Mouse (Mus musculus) cerebellum, adult 11 months (tissue): ENCODE data around the gene Aldh2.
A peak's percentile ranks its signal among the peaks of the same experiment; 100 is the strongest.
"Not testable (repeated sequence)": the region's sequence is repeated elsewhere in the genome, so short reads cannot be mapped to it uniquely, and the experiment has no call there.

Experiments
- DNase-seq: peaks from one replicate; pipeline ENCODE4 v3.0.0; 2022

Aldh2 gene

DNA sequence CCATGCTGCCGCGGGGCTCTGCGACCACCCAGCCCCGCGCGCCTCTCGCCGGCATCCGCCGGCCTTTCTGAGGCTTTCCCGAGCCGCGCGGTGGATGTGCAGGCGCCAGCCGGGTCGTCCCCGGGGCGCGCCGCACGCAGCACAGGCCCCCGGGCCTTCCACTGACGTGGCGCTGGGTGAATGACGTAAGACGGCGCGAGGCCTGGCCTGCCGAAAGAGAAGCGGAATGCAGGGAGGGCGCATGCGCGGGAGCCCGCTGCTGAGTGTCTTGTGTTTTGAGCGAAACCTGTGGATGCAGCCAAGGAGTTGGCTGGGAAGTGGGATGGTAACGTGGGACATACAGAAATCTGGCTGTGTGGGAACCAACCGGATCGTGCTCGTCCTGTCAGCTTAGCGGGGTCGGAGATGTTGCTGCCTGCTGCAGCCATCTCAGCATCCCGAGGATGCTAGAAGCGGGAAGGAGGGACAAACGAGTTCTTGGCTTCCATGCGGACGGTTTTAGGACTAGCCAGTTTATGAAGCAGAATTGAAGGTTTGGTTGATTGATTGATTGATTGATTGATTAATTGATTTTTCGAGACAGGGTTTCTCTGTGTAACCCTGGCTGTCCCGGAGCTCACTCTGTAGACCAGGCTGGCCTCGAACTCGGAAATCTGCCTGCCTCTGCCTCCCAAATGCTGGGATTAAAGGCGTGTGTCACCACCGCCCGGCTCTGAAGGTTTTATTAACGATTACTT, 47.7 kb downstream of the Aldh2 start, which contains the start of gene Mapkapk5:
Gene Mapkapk5, minus strand, starts transcription at position 113 of the 737 bp plus-strand sequence.
- DNase-seq = peak; percentile 97

DNA sequence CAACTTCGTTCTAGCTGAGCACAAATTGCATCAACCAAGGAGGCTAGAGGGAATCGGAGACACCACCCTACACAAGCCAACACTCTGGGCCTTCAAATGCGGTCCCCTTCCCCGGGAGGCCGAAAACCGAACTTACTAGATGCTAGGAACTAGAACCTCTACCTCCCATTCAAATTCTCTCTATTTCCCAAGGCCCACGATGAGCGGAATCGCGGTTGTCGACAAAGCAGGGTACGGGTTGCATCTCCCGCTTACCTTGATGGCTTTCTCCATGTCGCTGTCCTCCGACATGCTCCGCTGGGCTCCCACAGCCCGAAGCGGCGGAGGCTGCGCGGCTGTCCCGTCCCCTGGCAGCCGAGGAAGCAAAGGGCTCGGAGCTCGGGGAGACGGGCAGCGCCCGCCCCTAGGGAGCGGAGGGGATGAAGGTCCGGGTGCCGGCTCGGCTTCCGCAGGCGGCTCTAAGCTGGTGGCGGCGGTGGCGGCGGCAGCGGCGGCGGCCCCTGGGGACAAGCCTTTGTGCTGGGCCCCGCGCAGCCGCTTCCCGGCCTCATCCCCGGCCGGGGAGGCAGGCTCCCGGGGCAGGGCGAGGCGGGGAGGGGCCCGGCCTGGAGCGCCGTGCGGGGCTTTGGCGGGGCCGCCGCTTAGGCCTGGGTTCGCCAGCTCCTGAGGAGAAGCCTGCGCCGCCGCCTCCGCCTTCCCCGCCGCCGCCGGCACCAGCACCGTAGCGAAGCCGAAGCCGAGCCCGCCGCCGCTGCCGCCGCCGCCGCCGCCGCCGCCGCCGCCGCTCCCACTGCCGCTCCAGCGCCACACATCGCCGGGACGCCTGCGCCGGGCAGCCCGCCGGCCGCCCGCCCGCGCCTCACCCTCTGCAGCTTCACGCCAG, 48.5 kb downstream of the Aldh2 start, which contains the start of the genes Adam1a and Gm42878:
Gene Adam1a, minus strand, starts transcription at position 573 of the 883 bp plus-strand sequence.
Gene Gm42878, minus strand, starts transcription at position 573 of the 883 bp plus-strand sequence.
- DNase-seq = no peak

DNA sequence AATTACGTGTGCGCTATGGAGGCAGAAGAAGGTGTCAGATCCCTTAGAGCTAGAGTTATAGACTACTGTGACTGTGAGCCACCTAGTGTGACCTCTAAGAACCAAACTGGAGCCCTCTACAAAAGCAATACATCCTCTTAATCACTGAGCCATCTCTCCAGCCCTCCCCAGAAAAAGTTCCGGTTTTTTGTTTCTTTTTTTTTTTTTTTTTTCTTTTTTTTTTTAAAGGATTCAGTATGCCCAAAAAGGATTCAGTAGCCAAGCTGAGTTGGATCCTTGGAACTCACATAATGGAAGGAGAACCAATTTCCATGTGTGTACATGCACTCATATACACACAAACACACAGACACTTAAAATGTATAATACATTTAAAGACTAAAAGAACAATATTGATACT, 50.3 kb downstream of the Aldh2 start:
- no peak for DNase-seq

DNA sequence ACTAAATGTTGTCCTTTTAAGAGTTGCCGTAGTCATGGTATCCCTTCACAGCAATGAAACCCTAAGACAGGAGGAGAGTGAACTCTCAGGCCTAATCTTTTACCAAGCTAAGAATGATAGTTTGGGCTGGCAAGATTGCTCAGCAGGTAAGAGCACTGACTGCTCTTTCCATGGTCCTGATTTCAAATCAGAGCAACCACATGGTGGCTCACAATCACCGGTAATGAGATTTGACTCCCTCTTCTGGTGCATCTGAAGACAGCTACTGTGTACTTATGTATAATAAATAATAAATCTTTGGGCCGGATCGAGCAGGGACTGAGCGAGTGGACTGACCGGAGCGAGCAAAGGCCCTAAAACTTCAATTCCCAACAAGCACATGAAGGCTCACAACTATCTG, 52.4 kb downstream of the Aldh2 start:
- DNase-seq = no peak

DNA sequence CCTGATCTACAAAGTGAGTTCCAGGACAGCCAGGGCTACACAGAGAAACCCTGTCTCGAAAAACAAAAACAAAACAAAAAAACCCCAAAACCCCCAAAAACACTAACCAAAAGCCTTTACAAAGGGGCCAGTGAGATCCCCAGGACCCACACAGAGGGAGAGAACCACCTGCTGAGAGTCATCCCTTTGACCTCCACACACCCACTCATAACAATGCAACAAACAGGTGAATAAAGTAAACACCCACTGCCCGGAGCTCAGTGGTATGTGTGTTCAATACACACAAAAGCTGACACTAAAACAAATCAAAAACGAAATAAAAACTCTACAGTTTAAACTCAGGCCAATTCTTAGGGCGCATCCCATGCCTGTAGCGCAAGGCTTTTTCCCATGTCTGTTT, 53.6 kb downstream of the Aldh2 start:
- DNase-seq = no peak

DNA sequence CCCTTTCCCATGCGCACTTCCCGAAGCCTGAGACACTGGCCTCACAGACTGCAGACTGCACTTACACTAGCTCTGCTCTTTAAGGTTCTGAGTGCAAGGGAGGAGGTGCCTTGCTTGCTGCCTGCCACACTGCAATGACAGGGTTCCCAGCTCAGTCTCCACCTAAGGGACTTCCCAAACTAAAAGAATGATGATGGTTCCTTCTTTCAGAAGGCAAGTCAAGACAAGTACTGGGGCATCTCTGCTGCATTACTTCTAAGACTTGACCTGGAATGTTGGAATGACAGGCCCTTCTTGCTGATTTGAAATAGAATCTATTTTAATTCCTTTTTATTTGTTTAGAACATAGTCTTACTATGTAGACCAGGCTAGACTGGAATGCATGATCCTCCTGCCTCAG, 56.0 kb downstream of the Aldh2 start:
- no peak for DNase-seq

DNA sequence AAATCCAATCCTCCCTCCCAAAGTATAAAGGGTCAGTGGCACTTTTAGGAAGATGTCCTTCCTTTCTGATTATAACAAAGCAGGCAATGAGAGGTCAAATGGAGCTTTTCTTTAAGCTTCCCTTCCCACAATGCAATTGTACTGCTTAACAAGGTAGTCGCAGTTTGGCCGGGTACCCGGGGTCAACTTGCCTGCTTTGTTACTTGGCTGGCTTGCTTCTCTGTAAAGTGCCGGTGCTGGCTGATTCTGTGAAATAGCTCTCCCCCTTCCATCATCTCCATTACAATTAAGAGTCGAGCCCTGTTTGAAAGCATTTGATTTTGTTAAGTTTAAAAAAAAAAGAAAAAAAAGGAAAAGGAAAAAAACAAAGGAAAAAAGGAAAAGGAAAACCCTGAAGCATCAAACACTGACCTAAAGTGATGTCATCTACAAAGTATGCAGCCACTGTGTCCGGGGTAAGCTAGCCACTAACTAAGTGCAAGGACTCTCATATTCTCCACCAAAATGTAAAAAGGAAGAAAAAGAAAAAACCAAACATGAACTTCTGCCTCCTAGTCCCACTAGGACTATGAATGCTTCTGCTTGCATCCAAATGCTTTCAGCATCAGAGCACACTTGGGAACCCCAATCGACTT, 56.6 kb downstream of the Aldh2 start:
- DNase-seq = no peak

DNA sequence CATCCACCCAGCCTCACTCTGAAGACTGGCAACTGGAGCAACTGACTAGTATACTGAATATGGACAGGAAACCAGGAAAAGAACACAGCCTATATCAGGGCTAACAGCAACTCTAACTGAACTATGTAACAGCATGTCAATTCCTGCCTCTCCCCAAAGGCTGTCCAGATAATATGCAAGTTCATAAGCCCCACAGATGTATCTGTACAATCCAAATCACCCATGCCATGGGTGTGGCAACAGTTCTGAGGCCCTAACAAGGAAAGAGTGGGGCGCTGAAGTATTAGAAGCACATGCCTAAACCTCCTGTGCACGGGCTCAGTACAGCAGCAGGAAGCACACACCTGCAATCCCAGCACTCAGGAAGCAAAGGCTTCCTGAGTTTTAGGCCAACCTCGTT, 58.5 kb downstream of the Aldh2 start:
- no peak for DNase-seq

DNA sequence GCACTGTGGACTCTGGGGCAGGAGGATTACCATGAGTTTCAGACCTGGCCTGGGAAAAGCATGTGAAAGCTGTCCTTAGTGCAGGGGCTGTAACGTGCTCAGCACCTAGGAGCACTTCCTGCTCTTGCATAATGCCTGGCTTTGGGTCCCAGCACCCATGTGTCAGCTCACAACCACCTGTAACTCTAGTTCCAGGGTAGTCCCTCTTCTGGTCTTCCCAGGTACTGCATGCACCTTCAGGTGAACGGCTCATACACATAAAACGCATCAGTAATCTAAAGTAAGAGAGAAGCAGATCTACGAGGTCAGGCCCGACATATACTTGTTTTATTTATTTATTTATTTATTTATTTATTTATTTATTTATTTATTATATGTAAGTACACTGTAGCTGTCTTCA, 59.1 kb downstream of the Aldh2 start:
- DNase-seq = no peak

DNA sequence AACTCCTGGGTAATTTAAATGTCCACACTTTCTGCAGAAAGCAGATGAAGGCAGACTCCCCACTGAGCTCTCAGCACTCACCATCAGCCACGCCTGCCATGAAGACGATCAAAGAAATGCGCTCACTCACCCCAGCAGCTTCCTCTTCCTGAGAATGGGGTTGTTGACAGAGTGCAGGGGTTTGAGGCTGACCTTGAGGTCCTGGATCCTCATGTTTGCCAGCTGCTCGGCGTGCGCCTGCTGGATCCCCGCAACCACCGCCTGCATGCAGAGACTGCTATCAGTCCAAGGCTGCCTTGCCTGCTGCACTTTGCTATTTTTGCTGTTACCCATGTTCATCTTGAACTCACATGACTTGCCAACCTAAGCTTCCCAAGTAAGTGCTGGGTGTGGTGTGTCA, 66.7 kb downstream of the Aldh2 start:
- no peak for DNase-seq

DNA sequence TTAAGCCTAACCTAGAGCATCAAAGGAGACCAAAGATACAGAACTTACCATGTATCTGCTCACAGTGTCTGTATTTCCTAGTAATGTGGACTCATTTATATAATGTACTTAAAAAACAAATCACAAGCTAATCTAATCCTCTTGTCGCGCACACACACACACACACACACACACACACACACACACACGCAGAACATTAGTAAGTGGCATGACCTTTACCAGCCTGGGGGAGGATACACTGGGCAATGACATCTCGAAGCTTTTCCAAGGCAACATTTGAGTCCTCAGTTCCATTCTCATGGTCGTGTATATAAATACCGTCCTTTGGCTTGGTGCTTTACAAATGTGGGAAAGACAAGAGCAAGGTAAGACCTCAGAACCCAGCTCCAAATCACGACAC, 67.1 kb downstream of the Aldh2 start:
- no peak for DNase-seq

DNA sequence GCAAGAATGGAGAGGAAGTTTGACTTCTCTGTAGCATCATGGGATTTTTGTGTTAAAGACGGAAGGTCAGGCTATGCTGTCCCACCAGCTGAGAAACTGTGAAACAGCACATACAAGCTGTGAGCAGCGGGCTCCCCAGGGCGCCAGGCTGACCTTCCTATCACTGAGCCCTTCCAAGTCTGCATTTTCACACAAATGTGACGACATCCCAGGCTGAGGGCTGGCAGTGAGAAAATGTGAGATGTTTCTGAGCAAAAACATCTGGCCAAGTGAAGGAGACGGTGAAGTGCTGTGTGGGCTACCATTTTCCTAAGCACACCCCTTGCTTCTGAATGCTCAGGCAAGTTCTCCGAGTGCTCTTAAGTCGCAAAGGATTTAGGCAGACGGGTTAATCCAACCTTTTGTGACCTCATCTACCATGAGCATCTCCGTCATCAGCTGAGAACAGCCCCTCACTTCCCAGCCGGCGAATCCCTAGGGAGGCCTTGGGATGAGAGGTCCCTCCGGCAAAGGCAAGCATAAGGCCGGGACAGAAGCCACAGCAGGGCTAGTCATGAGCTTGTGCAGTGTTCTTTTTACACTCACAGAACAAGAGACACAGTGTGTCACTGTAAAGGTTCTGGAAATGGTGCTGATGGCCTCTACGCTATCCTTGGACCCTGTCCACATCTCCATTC, 67.7 kb downstream of the Aldh2 start:
- DNase-seq = no peak

DNA sequence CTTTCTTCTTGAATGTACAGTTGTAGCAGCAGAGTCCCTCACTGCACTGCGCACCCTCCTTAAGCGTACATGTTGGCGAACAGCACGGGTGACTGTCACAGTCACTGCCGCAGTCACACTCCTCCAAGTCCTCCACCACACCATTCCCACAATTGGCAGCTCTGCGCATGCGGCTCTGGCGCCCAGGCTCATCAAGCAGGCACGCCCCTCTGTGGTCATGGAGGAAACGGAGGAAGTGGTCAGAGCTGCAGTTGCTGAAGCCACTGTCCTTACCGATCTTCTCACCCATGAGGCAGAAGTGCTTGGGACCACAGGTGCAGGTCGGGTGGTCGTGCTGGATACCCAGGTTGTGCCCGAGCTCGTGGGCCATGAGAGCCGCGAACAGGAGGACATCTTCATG, 73.9 kb downstream of the Aldh2 start:
- not testable (repeated sequence) for DNase-seq

DNA sequence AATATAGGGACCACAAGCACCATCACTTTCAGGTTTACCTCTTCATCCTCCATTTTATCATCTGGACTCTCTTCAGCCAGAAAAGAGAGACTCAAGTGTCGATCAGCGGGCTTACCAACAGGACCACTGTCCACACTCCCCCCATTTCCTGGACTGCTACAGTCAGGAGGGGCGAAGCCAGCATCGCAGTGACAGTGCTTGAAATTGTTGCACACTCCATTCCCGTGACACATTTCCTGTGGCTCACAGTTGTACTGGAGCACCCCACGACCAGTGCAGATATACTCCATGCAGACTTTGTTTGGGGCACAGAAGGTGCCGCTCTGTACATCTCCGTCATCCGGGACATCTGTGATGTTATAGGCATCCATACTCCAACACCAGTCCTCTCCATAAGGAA, 74.6 kb downstream of the Aldh2 start:
- DNase-seq = no peak
